Mouse (Mus musculus): ENCODE data around the gene Nuak2. TPM values are rescaled to one million over a fixed set of nuclear protein-coding genes. Genes with fewer than 3 reads are reported as not detected.

Nuak2 gene
- total RNA-seq, 2 experiments from 2014 or later: 0.62 to 1.6 TPM

GRCm38 (mm10) chr1:132296051-132296450 is 19.9 kb upstream of the Nuak2 start:
- intact Hi-C loops (cut with DNase I): no loop called here
- peak in 1 of 2 experiments; percentile 23 for DNase-seq (ENCODE audit: low spot score in 2 of 2)

- peak; percentile 47 to 62 for DNase-seq (ENCODE audit: low spot score in 2 of 2)
- intact Hi-C loops (cut with DNase I): no loop called here
Measured at GRCm38 (mm10) chr1:132298425-132298800, 17.5 kb upstream of the Nuak2 start, which contains the start of gene Klhdc8a. Gene Klhdc8a (plus strand): TSS chr1:132298626.

DNA sequence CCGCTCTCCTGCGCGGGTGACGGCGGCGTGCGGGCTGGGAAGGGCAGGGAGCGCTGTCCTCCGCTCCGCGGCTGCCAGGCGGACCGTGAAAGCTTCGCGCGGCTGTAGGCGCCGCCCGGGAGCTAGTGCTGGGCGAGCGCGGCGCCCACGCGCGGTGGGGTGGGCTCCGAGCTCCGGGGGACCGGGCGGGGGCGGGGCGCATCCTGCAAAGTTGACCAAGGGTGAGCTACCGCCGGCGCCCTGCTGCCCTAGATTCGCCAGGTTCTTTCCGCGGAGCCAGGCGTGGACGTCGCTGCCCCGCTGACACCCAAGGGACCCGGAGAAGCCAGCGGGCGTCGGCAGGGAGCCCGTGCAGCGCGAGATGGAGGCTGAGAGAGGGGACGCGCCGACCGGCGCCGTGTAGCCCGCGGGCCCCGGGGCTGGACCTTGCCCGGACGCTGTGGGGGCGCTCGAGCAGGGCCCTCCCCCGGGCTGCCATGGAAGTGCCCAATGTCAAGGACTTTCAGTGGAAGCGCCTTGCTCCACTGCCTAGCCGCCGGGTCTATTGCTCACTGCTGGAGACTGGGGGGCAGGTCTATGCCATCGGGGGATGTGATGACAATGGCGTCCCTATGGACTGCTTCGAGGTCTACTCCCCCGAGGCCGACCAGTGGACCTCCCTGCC is 17.0 kb upstream of the Nuak2 start:
- peak; percentile 38 to 63 for DNase-seq (ENCODE audit: low spot score in 2 of 2)

GRCm38 (mm10) chr1:132299744-132300143 is 16.2 kb upstream of the Nuak2 start:
- DNase-seq (ENCODE audit: low spot score in 2 of 2): no peak
- intact Hi-C loops (cut with DNase I): no loop called here

More for the DNA sequence above, 17.0 kb upstream of the Nuak2 start:
- intact Hi-C loops (cut with DNase I): no loop called here

DNA sequence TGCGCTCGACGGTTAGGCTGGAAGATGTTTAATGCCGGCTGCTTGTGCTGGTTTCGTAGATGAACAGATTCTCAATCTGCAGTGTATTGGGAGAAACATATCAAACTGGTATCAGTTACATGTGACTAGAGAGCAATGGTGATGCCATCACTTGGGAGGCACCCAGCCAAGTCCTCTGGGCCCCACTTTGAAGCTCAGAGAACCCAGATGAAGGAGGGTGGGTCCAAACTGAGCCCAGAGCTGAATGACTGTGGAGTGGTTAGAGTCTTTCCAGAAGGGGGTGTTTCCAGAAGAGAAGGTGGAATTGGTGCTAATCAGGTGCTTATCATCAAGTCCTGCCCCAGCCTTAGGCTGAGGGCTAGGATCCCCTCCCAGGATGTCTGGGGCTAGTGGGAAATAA is 14.7 kb upstream of the Nuak2 start:
- intact Hi-C loops (cut with DNase I): no loop called here
- DNase-seq (ENCODE audit: low spot score in 2 of 2): no peak

DNA sequence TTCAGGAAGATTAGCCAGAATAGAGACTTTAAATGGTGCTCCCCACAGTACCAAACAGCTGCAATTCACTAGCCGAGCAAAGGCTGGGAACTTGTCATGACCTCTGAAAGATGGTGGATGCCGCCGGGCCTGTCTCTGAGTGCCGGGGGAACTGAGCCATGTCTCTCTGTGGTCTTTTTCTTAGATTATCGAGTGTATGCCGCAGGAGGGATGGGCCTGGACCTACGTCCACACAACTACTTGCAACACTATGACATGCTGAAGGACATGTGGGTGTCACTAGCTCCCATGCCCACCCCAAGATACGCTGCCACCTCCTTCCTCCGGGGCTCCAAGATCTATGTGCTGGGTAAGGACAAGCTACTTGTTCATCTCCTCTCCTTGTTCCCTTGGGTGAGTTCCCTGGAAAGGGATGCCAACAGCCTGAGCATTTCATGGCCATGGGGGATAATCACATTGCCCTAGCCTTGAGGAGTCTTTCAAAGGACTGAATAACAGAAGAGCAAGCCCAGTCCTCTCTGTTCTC is 13.5 kb upstream of the Nuak2 start:
- no peak for DNase-seq (ENCODE audit: low spot score in 2 of 2)
- intact Hi-C loops (cut with DNase I): no loop called here

GRCm38 (mm10) chr1:132304618-132305214 is 11.2 kb upstream of the Nuak2 start:
- intact Hi-C loops (cut with DNase I): no loop called here
- DNase-seq (ENCODE audit: low spot score in 2 of 2): no peak

DNA sequence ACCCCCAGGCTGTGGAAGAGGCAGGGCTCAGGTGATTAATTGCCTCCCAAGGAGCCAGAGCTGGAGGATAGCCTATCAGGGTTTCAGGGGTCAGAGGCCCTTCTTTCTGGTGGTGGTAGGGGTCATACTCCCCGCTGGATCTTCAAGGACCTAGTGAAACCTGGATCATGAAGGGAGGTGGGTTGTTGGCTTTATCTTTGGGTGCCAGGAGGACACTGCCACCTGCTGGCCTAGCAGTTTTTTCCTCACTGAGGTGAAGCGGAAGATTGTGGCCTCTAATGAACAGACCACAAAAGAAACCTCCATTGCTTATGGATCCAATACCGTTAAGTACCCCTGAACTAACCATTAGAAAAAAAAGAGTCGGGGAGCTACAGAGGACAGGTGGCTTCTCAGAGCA is 9.8 kb upstream of the Nuak2 start:
- intact Hi-C loops (cut with DNase I): loop anchor here (2.0 kb wide), 1 partner anchor 149 kb away; no protein-coding TSS in a partner anchor
- DNase-seq (ENCODE audit: low spot score in 2 of 2): peak; percentile 32 to 34

- DNase-seq (ENCODE audit: low spot score in 2 of 2): no peak
Measured at GRCm38 (mm10) chr1:132306808-132307207, 9.1 kb upstream of the Nuak2 start.

GRCm38 (mm10) chr1:132307962-132308361 is 8.0 kb upstream of the Nuak2 start:
- no peak for DNase-seq (ENCODE audit: low spot score in 2 of 2)
- intact Hi-C loops (cut with DNase I): loop anchor here (2.0 kb wide), 1 partner anchor 151 kb away; no protein-coding TSS in a partner anchor

More at GRCm38 (mm10) chr1:132306808-132307207, 9.1 kb upstream of the Nuak2 start:
- intact Hi-C loops (cut with DNase I): loop anchor here (2.0 kb wide), 1 partner anchor 150 kb away; no protein-coding TSS in a partner anchor

- intact Hi-C loops (cut with DNase I): no loop called here
Measured at GRCm38 (mm10) chr1:132308674-132309073, 7.3 kb upstream of the Nuak2 start.

GRCm38 (mm10) chr1:132310754-132311153 is 5.2 kb upstream of the Nuak2 start:
- no peak for DNase-seq (ENCODE audit: low spot score in 2 of 2)
- intact Hi-C loops (cut with DNase I): no loop called here

More at GRCm38 (mm10) chr1:132308674-132309073, 7.3 kb upstream of the Nuak2 start:
- DNase-seq (ENCODE audit: low spot score in 2 of 2): no peak

- intact Hi-C loops (cut with DNase I): no loop called here
- DNase-seq (ENCODE audit: low spot score in 2 of 2): no peak
Measured at GRCm38 (mm10) chr1:132311174-132311859, 4.6 kb upstream of the Nuak2 start.

DNA sequence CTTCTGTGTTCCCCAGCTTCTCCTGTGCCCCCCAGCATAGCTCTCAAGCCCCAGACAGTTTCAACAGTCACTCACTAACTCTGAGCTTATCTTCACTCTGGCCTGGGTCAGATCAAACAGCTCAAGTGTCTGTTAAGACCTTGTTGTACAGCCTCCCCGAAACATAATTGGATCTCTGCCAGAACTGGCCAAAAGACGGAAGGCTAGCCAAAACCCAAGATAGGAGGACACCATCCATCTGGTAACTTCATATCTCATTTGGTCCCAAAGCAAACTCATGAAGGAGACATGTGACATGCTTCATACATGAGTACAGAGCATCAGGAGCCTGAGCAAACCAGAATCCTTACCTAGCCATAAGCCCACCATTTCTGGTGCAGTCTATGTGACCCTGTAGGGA is 3.9 kb upstream of the Nuak2 start:
- intact Hi-C loops (cut with DNase I): loop anchor here (1.0 kb wide), 1 partner anchor 44 kb away; no protein-coding TSS in a partner anchor
- no peak for DNase-seq (ENCODE audit: low spot score in 2 of 2)

GRCm38 (mm10) chr1:132312703-132313102 is 3.2 kb upstream of the Nuak2 start:
- peak in 1 of 2 experiments; percentile 39 for DNase-seq (ENCODE audit: low spot score in 2 of 2)

GRCm38 (mm10) chr1:132316625-132316994 is 684 bp downstream of the Nuak2 start:
- no peak for DNase-seq (ENCODE audit: low spot score in 2 of 2)
- intact Hi-C loops (cut with DNase I): no loop called here

More at GRCm38 (mm10) chr1:132312703-132313102, 3.2 kb upstream of the Nuak2 start:
- intact Hi-C loops (cut with DNase I): loop anchor here (1.0 kb wide), 1 partner anchor 44 kb away; no protein-coding TSS in a partner anchor

DNA sequence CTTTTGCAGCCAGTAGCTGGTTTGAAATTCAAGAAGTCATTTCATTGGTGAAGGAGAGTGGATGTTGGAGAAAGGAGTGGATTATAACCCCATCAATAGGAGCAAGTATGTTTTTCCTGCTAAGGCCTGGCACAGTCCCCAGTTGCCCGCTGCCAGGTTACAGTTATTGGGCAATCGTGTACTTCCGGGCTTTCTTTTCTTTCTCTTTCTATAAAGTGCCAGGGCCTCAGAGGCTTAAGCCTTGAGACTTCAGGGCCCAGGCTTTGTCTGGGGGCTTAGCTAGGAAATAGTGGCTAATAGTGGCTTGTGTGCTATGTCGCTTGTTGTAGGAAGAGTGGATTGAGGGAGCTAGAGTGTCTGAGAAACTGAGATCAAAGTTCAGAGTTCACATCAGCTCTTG is 1.5 kb downstream of the Nuak2 start:
- intact Hi-C loops (cut with DNase I): no loop called here
- no peak for DNase-seq (ENCODE audit: low spot score in 2 of 2)

DNA sequence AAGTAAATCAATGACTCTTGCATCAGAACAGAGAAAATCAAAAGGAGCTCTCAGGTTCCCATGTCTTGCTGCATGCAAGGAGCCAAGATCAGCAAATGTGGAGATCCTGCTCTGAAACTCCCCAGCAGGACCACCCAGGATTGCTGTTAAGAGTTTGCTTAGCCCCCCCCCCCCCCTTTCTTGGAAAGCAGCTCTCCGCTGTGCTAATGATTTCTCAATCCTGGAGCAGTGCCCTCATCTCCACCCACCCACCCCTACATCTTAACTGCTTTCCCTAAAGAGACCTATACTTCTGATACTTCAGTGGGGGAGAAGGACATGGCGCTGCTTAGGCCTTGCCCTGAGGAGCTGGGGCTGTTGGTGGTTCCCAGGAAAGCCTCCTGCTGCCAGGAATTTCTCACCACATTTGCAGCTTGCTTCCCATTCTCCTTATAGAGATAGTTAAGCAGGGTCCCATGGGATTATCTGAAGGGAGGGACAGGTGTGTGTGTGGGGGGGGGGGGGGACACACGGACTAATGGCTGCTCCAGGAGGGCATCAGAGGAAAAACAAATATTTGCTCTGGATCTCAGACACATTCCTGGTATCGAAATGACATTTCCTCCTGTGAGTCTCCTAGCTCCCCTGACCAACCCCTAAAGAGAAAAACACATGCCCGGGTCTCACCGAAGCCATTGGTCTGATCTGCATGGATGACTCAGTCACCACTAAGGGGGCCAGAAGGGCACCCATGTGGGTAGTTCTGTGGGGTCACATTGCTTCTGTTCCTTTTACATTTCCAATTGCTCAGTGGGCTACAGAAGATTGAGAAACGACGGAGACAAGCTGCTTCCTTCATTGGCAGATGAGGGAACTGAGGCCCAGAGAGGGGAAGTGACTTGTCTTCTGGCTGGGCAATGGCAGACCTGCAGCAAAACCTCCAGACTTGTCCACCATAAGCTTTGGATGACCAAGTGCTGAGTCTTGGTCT is 2.3 kb downstream of the Nuak2 start:
- intact Hi-C loops (cut with DNase I): no loop called here
- DNase-seq (ENCODE audit: low spot score in 2 of 2): no peak

- intact Hi-C loops (cut with DNase I): no loop called here
- DNase-seq (ENCODE audit: low spot score in 2 of 2): no peak
Measured at GRCm38 (mm10) chr1:132319242-132319641, 3.3 kb downstream of the Nuak2 start.
